Mouse (Mus musculus) bone marrow, adult 2 months (tissue): ENCODE results near the gene Hoxa10. TPM values are rescaled to one million over a fixed set of nuclear protein-coding genes. Genes with fewer than 3 reads are reported as not detected.

ENCODE experiments used
- H3K27ac ChIP-seq: fragments of 200-500 bp; 2 replicates; pipeline ENCODE4 v1.5.1; 2012; ENCODE audit warnings: low read depth, mild to moderate bottlenecking, control low read depth, inconsistent platforms, low read length; ENCODE audit not compliant: control insufficient read depth, poor library complexity, insufficient read depth
- H3K4me1 ChIP-seq: fragments of 200-500 bp; 2 replicates; pipeline ENCODE4 v1.6.1; 2011; ENCODE audit warnings: low read length; ENCODE audit not compliant: control insufficient read depth, insufficient read depth
- H3K4me3 ChIP-seq: fragments of 200-500 bp; replicated peaks from 2 replicates; pipeline ENCODE3; 2011; ENCODE audit warnings: mild to moderate bottlenecking, low read depth, low read length, control low read depth; ENCODE audit not compliant: control insufficient read depth
- CTCF ChIP-seq: fragments of 200-500 bp; IDR thresholded peaks from 2 replicates; pipeline ENCODE4 v1.5.1; 2011; ENCODE audit warnings: low read length, control low read depth; ENCODE audit not compliant: control insufficient read depth, insufficient read depth
- POLR2A ChIP-seq: fragments of 200-500 bp; IDR thresholded peaks from 2 replicates; pipeline ENCODE4 v1.6.1; 2011; ENCODE audit warnings: low read depth, mild to moderate bottlenecking, control low read depth, low read length, borderline replicate concordance; ENCODE audit not compliant: control insufficient read depth
- WGBS: fragments of 180-500 bp; shearing (Covaris S2); methylation state at CpG from one replicate; pipeline ENCODE4 v1.1.7; 2018; 5-methylcytosine and 5-hydroxymethylcytosine counted together
- polyA plus RNA-seq: library from polyadenylated mRNA; stranded (reverse); fragments of >200 nt; gene quantifications from 2 replicates; pipeline ENCODE4 v1.2.4, GENCODE M21; 2011; ENCODE audit warnings: low replicate concordance; ENCODE audit not compliant: missing spikeins, insufficient read depth, insufficient read length

Gene Hoxa10
- polyA plus RNA-seq, 1 experiment: 1.6 TPM

GRCm38 (mm10) chr6:52191860-52192550 is 48.6 kb downstream of the Hoxa10 start:
- Histone ChIP-seq H3K27ac (no peak overlapping the region), H3K4me1 (no peaks in the 10 kb centered on the region), H3K4me3 (peak overlapping the region; percentile 90)
- TF ChIP-seq CTCF (no peak), POLR2A (peak; percentile 68; the same call in 1 of the 2 replicates)
- WGBS: 4% methylated on average over 49 of the region's 55 CpGs

GRCm38 (mm10) chr6:52190906-52191810 is 49.5 kb downstream of the Hoxa10 start, which contains the start of gene Hoxa4:
Gene Hoxa4, minus strand, starts transcription at chr6:52191753.
- no peak for TF ChIP-seq CTCF
- no peak for TF ChIP-seq POLR2A
- WGBS: 7% methylated on average over 89 of the region's 102 CpGs
- H3K4me3 ChIP-seq: peak within 1 kb of the TSS; percentile 90
- no peaks in the 10 kb centered on the region for H3K4me1 ChIP-seq
- no peak within 1 kb of the TSS for H3K27ac ChIP-seq

- Histone ChIP-seq H3K4me3 (no peak overlapping the region), H3K4me1 (no peaks in the 10 kb centered on the region), H3K27ac (no peak overlapping the region)
- no peak for TF ChIP-seq CTCF
- TF ChIP-seq POLR2A: no peak
- 85% methylated on average over 23 of the region's 23 CpGs for WGBS
Measured at GRCm38 (mm10) chr6:52190410-52190809, 50.2 kb downstream of the Hoxa10 start.

GRCm38 (mm10) chr6:52189909-52190308 is 50.7 kb downstream of the Hoxa10 start:
- WGBS: 83% methylated on average over 8 of the region's 8 CpGs
- TF ChIP-seq CTCF: no peak
- no peak for TF ChIP-seq POLR2A
- no peak overlapping the region for H3K4me3 ChIP-seq
- no peak overlapping the region for H3K27ac ChIP-seq
- no peaks in the 10 kb centered on the region for H3K4me1 ChIP-seq

- TF ChIP-seq POLR2A (no peak), CTCF (no peak)
- WGBS: 74% methylated on average over 5 of the region's 5 CpGs
- no peak overlapping the region for H3K27ac ChIP-seq
- no peak overlapping the region for H3K4me3 ChIP-seq
- no peaks in the 10 kb centered on the region for H3K4me1 ChIP-seq
Measured at GRCm38 (mm10) chr6:52189172-52189591, 51.5 kb downstream of the Hoxa10 start.

- no peak overlapping the region for H3K27ac ChIP-seq
- no peak for TF ChIP-seq POLR2A
- TF ChIP-seq CTCF: no peak
- no peaks in the 10 kb centered on the region for H3K4me1 ChIP-seq
- WGBS: 61% methylated on average over 1 of the region's 1 CpGs
- no peak overlapping the region for H3K4me3 ChIP-seq
Measured at GRCm38 (mm10) chr6:52186500-52186899, 54.2 kb downstream of the Hoxa10 start.

GRCm38 (mm10) chr6:52185834-52186233 is 54.8 kb downstream of the Hoxa10 start:
- Histone ChIP-seq H3K27ac (no peak overlapping the region), H3K4me3 (no peak overlapping the region), H3K4me1 (no peaks in the 10 kb centered on the region)
- 81% methylated on average over 3 of the region's 3 CpGs for WGBS
- TF ChIP-seq CTCF: no peak
- no peak for TF ChIP-seq POLR2A

GRCm38 (mm10) chr6:52185222-52185621 is 55.4 kb downstream of the Hoxa10 start:
- WGBS: 79% methylated on average over 19 of the region's 19 CpGs
- TF ChIP-seq CTCF (no peak), POLR2A (no peak)
- Histone ChIP-seq H3K4me3 (no peak overlapping the region), H3K4me1 (no peaks in the 10 kb centered on the region), H3K27ac (no peak overlapping the region)
